In the genomic region with DNA sequence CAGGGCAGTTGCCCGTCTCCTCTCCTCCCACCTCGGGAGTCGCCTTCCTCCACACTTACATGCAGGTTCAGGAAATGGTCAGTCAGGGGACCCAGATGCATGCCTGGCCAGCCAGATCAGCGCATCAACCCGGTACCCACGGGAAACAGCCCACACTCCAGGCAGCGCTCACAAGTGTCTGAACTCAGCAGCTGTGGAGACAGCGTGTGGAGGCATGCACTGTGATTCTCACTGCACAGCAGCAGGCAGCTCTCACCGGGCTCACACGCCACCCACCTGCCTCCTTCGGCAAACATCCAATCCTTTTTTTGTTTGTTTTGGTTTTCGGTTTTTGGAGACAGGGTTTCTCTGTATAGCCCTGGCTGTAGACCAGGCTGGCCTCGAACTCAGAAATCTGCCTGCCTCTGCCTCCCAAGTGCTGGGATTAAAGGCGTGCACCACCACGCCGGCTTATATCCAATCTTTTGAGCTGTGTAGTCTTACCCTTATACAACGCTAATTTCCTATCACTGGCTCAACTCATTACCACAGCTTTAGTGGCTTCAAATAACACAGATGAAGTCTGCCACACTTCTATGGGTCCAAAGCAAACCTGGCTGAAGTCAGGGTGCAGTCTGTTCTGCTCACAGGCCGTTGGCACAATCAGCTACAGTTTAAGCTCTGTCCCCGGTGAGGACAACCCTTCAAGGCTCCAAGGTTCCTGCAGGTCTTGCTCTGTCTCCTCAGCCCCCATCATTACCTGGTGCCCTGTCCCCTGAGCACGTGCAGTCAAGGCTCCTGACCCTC, we compare ENCODE assay signal across 25 mouse cellular contexts. TPM values are rescaled to one million over a fixed set of nuclear protein-coding genes. Genes with fewer than 3 reads are reported as not detected.
DNase-seq lines count a peak whose midpoint lies in the region; ATAC-seq lines count a peak whose summit lies in the region.
"Had no signal": no experiment of that assay in that cellular context is flagged by ENCODE, and none has a peak within 500 bp of the region (broad histone marks: within the 10 kb centered on the region; RNA-seq: fewer than 3 reads in every experiment).

No protein-coding gene starts in this region.

- DNase-seq in cerebellum, adult 9-10 months: peak; percentile 55
- no peak for DNase-seq in frontal cortex, postnatal 14 days (ENCODE audit: low spot score in 2 of 2)
- DNase-seq in left cerebral cortex, adult 18-20 months (ENCODE audit: low spot score in 2 of 2): peak; percentile 11 to 31
- no peak for DNase-seq in left cerebral cortex, adult 11 months (ENCODE audit: low spot score)
- DNase-seq in right cerebral cortex, postnatal 25 days: peak; percentile 23
- no peak for DNase-seq in right cerebral cortex, postnatal 4 days
- DNase-seq: adrenal gland, postnatal 10 days; heart, postnatal 36 days; kidney, adult 9 months; kidney, postnatal 10 days; layer of hippocampus, adult 9-11 months; liver, embryonic 13.5 days; lung, adult 18-20 months; lung, postnatal 4 days; thymus, adult 18-20 months; thymus, postnatal 25 days had no signal

- no peak for ATAC-seq in cerebellum, adult (ENCODE audit: insufficient number of reproducible peaks, low FRiP score, low TSS enrichment)
- peak; percentile 77; the same call in 1 of the 2 replicates for ATAC-seq in frontal cortex, adult (ENCODE audit: low TSS enrichment)
- ATAC-seq: forebrain, embryonic 15.5 days; hindbrain, postnatal 0 days; intestine, embryonic 16.5 days; lung, postnatal 0 days; midbrain, embryonic 16.5 days; Patski had no signal

RNA-seq across cellular contexts. Expression of a gene that starts 12.5 kb away (rescaled TPM):
- 10 to 100 TPM; 75.9 to 83.0 TPM for total RNA-seq in left cerebral cortex, adult 18-20 months (2021)

RNA-seq across cellular contexts. Expression of a gene that starts 19.7 kb away (rescaled TPM):
- 100 to 1,000 TPM; 242 to 279 TPM for total RNA-seq in left cerebral cortex, adult 18-20 months (2021)

RNA-seq across cellular contexts. Expression of a gene that starts 20.2 kb away (rescaled TPM):
- total RNA-seq in left cerebral cortex, adult 18-20 months (2021): under 1 TPM; 0.12 to 0.28 TPM
- total RNA-seq: common myeloid progenitor, adult 5-6 weeks had no signal

RNA-seq across cellular contexts. Expression of a gene that starts 59.0 kb away (rescaled TPM):
- under 1 TPM; 0.70 to 0.91 TPM for total RNA-seq in left cerebral cortex, adult 18-20 months (2021)

RNA-seq across cellular contexts. Expression of a gene that starts 59.1 kb away (rescaled TPM):
- 10 to 100 TPM; 24.8 to 27.5 TPM for total RNA-seq in left cerebral cortex, adult 18-20 months (2021)

Comparison
In these comparisons a context has a peak if more than half of its experiments do, and no peak if none do; other contexts are left out.
1. DNase-seq: peak in cerebellum, adult 9-10 months (single experiment), left cerebral cortex, adult 18-20 months (2 of 2) and right cerebral cortex, postnatal 25 days (single experiment); none in frontal cortex, postnatal 14 days (0 of 2), left cerebral cortex, adult 11 months (single experiment) and right cerebral cortex, postnatal 4 days (single experiment).